Mouse (Mus musculus) hindbrain, postnatal 0 days (tissue): ENCODE results near the gene Jarid2. TPM values are rescaled to one million over a fixed set of nuclear protein-coding genes. Genes with fewer than 3 reads are reported as not detected.

ENCODE experiments used
- ATAC-seq: fragments of 200-750 bp; cut with Nextera tagmentation; 2 replicates; pipeline ENCODE4 v1.8.0; 2017; ENCODE audit warnings: mild to moderate bottlenecking, moderate TSS enrichment, moderate library complexity
- DNase-seq: peaks from one replicate; pipeline ENCODE4 v3.0.0-alpha.2; 2015; ENCODE audit warnings: low spot score
- H3K27ac ChIP-seq: fragments of 300-500 bp; sonication (generic); 2 replicates; pipeline ENCODE4 v1.5.1; 2014; ENCODE audit warnings: mild to moderate bottlenecking
- H3K27me3 ChIP-seq: fragments of 300-500 bp; sonication (generic); 2 replicates; pipeline ENCODE4 v1.6.1; 2014; ENCODE audit warnings: low read length, mixed read lengths; ENCODE audit not compliant: insufficient read depth
- H3K36me3 ChIP-seq: fragments of 300-500 bp; sonication (generic); 2 replicates; pipeline ENCODE4 v1.6.1; 2014; ENCODE audit warnings: low read length, mixed read lengths; ENCODE audit not compliant: insufficient read depth
- H3K4me1 ChIP-seq: fragments of 300-500 bp; sonication (generic); 2 replicates; pipeline ENCODE4 v1.6.1; 2014; ENCODE audit warnings: antibody characterized with exemption, low read length, mixed read lengths; ENCODE audit not compliant: insufficient read depth
- H3K4me2 ChIP-seq: fragments of 300-500 bp; sonication (generic); 2 replicates; pipeline ENCODE4 v1.6.1; 2014; ENCODE audit warnings: low read depth, mild to moderate bottlenecking, low read length, moderate library complexity, mixed read lengths
- H3K4me3 ChIP-seq: fragments of 300-500 bp; sonication (generic); 2 replicates; pipeline ENCODE4 v1.5.1; 2014; ENCODE audit warnings: low read length
- H3K9ac ChIP-seq: fragments of 300-500 bp; sonication (generic); replicated peaks from 2 replicates; pipeline ENCODE4 v1.6.1; 2014; ENCODE audit warnings: mild to moderate bottlenecking, low read length, moderate library complexity, mixed read lengths
- H3K9me3 ChIP-seq: fragments of 300-500 bp; sonication (generic); 2 replicates; pipeline ENCODE4 v1.6.1; 2016; ENCODE audit warnings: low read length, mixed read lengths
- CTCF ChIP-seq: IDR thresholded peaks from 2 replicates; pipeline ENCODE4 v1.5.1; 2016; ENCODE audit warnings: antibody characterized with exemption, control low read depth, low read depth
- WGBS: fragments of 180-500 bp; shearing (Covaris S2); extraction: QIAGEN DNeasy Blood & Tissue Kit; methylation state at CpG from one replicate; pipeline ENCODE4 v1.1.7; 2014; 5-methylcytosine and 5-hydroxymethylcytosine counted together
- polyA plus RNA-seq: library from polyadenylated mRNA; unstranded; fragments of >200 nt; fragmentation: Nextera tagmentation; extraction: Ambion mirVana; gene quantifications from 2 replicates; pipeline ENCODE4 v1.2.1, GENCODE M21; 2015
- total RNA-seq: library from RNA; depleted of rRNA; stranded (reverse); fragments of >200 nt; gene quantifications from 2 replicates; pipeline ENCODE4 v1.2.3, GENCODE M21; 2014

The Jarid2 gene
- total and polyA plus RNA-seq, 2 experiments from 2014 or later: 19.3 to 21.6 TPM

GRCm38 (mm10) chr13:44908790-44909189, 179.5 kb downstream of the Jarid2 start:
- Histone ChIP-seq H3K27me3 (no peaks in the 10 kb centered on the region), H3K4me1 (peaks cover 15% of the 10 kb centered on the region), H3K4me2 (no peak overlapping the region), H3K9ac (no peak overlapping the region), H3K36me3 (peaks cover 25% of the 10 kb centered on the region; the same call in 1 of the 2 replicates), H3K9me3 (no peaks in the 10 kb centered on the region), H3K4me3 (no peak overlapping the region), H3K27ac (peak overlapping the region; percentile 8; the same call in 1 of the 2 replicates)
- DNase-seq (no peak), ATAC-seq (no peak)
- WGBS: 22% methylated on average over 1 of the region's 1 CpGs
- no peak for TF ChIP-seq CTCF

DNA sequence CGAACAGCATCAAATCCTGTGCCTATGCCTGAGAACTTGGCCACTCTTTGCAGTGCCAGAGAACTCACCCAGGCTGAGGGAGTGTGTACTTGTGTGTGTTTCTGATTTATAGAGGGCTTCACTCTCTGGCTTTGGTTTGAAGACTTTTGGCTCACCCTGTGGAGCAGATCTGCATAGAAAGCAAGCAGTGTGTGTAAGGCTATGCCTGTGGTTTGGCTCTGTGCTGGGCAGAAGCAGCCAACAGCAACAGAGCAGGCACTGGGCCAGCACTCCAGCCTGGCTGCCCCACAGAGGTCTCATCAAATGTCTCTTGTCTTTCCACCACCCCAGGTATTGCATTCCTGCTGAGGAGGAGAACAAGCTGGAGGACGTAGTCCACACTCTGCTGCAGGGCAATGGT, 183.6 kb downstream of the Jarid2 start:
- H3K4me1 ChIP-seq: peaks cover 11% of the 10 kb centered on the region
- H3K9me3 ChIP-seq: no peaks in the 10 kb centered on the region
- DNase-seq: peak; percentile 74
- ATAC-seq: peak; percentile 76
- no peak for TF ChIP-seq CTCF
- H3K4me3 ChIP-seq: no peak overlapping the region
- no peak overlapping the region for H3K9ac ChIP-seq
- no peak overlapping the region for H3K4me2 ChIP-seq
- no peaks in the 10 kb centered on the region for H3K27me3 ChIP-seq
- peak overlapping the region; percentile 29; the same call in 1 of the 2 replicates for H3K27ac ChIP-seq
- WGBS: 38% methylated on average over 2 of the region's 2 CpGs
- peaks cover 60% of the 10 kb centered on the region for H3K36me3 ChIP-seq

DNA sequence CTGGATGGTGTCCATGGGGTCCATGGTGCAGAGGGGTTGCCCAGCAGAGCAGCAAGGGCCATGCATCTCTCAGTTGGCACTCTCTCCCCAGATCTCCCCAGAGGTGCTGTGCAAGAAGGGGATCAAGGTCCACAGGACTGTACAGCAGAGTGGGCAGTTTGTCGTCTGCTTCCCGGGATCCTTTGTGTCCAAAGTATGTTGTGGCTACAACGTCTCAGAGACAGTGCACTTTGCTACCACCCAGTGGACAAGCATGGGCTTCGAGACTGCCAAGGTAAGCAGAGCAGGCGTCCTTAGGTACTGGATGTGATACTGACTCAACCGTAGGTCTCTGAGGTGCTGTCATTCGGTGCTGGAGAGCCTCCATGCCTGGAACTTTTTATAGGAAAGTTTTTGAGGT, 184.3 kb downstream of the Jarid2 start:
- DNase-seq (peak; percentile 69), ATAC-seq (no peak)
- Histone ChIP-seq H3K36me3 (peaks cover 66% of the 10 kb centered on the region), H3K27ac (peak overlapping the region; percentile 29; the same call in 1 of the 2 replicates), H3K27me3 (no peaks in the 10 kb centered on the region), H3K4me2 (no peak overlapping the region), H3K4me1 (peaks cover 11% of the 10 kb centered on the region), H3K4me3 (no peak overlapping the region), H3K9ac (no peak overlapping the region), H3K9me3 (no peaks in the 10 kb centered on the region)
- WGBS: 45% methylated on average over 7 of the region's 7 CpGs
- peak; percentile 69 for TF ChIP-seq CTCF

- no peak for TF ChIP-seq CTCF
- H3K4me3 ChIP-seq: no peak overlapping the region
- no peak for DNase-seq
- H3K9ac ChIP-seq: no peak overlapping the region
- no peak overlapping the region for H3K27ac ChIP-seq
- no peak overlapping the region for H3K4me2 ChIP-seq
- H3K9me3 ChIP-seq: no peaks in the 10 kb centered on the region
- no peak for ATAC-seq
- no peaks in the 10 kb centered on the region for H3K27me3 ChIP-seq
- peaks cover 71% of the 10 kb centered on the region for H3K36me3 ChIP-seq
- 92% methylated on average over 5 of the region's 5 CpGs for WGBS
- peaks cover 11% of the 10 kb centered on the region for H3K4me1 ChIP-seq
Observed at GRCm38 (mm10) chr13:44915382-44915781, 186.1 kb downstream of the Jarid2 start.

DNA sequence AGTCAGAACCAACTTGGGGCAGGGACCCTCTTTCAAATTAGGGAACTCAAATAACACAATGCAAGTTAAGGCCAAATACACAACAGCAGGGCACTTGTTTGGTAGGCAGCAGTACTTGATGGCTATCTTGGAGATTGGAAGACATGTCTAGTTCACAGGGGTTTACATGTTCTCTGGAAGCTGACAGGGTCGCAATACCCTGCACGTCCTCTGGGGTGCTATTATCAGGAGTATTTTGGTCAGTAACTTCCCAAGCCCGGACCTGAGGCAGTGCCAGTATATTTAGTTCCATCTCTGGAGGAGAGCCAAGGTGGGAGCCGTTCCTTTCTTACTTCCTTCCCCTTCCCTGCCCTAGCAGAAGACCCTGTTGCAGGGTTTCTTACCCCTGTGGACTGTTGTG, 186.7 kb downstream of the Jarid2 start:
- WGBS: 57% methylated on average over 4 of the region's 4 CpGs

GRCm38 (mm10) chr13:44917202-44917601, 187.9 kb downstream of the Jarid2 start:
- no peak overlapping the region for H3K4me2 ChIP-seq
- WGBS: 89% methylated on average over 4 of the region's 4 CpGs
- no peaks in the 10 kb centered on the region for H3K9me3 ChIP-seq
- H3K27ac ChIP-seq: no peak overlapping the region
- DNase-seq (no peak), ATAC-seq (no peak)
- H3K27me3 ChIP-seq: no peaks in the 10 kb centered on the region
- H3K4me3 ChIP-seq: no peak overlapping the region
- peaks cover 74% of the 10 kb centered on the region for H3K36me3 ChIP-seq
- H3K4me1 ChIP-seq: peaks cover 7% of the 10 kb centered on the region
- no peak overlapping the region for H3K9ac ChIP-seq
- no peak for TF ChIP-seq CTCF

More for the DNA sequence above, 186.7 kb downstream of the Jarid2 start:
- no peak for ATAC-seq
- no peak overlapping the region for H3K4me3 ChIP-seq
- H3K4me2 ChIP-seq: no peak overlapping the region
- no peaks in the 10 kb centered on the region for H3K9me3 ChIP-seq
- peak; percentile 43 for DNase-seq
- no peak overlapping the region for H3K27ac ChIP-seq
- peaks cover 11% of the 10 kb centered on the region for H3K4me1 ChIP-seq
- no peaks in the 10 kb centered on the region for H3K27me3 ChIP-seq
- TF ChIP-seq CTCF: peak; percentile 55
- H3K36me3 ChIP-seq: peaks cover 70% of the 10 kb centered on the region
- H3K9ac ChIP-seq: no peak overlapping the region

DNA sequence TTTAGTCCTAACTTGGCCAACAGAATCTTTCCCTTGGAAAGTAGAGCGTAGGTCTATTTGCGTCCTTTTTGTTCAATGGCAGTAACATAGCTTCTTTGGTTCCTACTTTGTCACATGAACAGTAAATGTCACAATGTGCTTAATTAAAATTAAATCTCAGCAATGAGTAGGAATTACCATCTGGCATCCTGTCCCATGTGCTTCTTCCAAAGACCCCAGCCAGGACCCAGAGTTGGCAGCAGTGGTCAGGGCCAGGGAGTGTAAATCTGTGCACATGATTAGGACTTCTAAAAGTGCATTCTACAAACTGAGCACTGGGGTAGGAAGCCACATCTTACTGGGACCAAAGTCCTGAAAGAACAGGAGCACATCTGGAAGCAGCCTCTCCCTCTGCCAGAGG, 189.0 kb downstream of the Jarid2 start:
- no peak for TF ChIP-seq CTCF
- Histone ChIP-seq H3K4me3 (no peak overlapping the region), H3K9ac (no peak overlapping the region), H3K27ac (no peak overlapping the region), H3K9me3 (no peaks in the 10 kb centered on the region), H3K4me1 (peaks cover under 1% of the 10 kb centered on the region; the same call in 1 of the 2 replicates), H3K36me3 (peaks cover 81% of the 10 kb centered on the region), H3K27me3 (no peaks in the 10 kb centered on the region), H3K4me2 (no peak overlapping the region)
- WGBS: 77% methylated on average over 2 of the region's 2 CpGs
- DNase-seq (no peak), ATAC-seq (no peak)
